Mouse (Mus musculus) erythroid progenitor cell, adult 5-6 weeks (primary cell): Measurements from ENCODE around the gene Fbxl8. TPM values are rescaled to one million over a fixed set of nuclear protein-coding genes. Genes with fewer than 3 reads are reported as not detected.

ENCODE experiments used
- ATAC-seq: replicated peaks from 2 replicates; pipeline ENCODE4 v1.8.0; 2016; ENCODE audit warnings: moderate number of reproducible peaks, mild to moderate bottlenecking, moderate TSS enrichment, inconsistent platforms; ENCODE audit not compliant: poor library complexity, low FRiP score, severe bottlenecking
- total RNA-seq, 2 experiments: library from RNA; stranded (forward) in 1 of 2; stranded (reverse) in 1 of 2; fragments of 150-400 nt in 1 of 2; fragments of 186-747, 209-891 nt in 1 of 2; gene quantifications; 2 replicates each; pipeline versions ENCODE4 v1.2.3 to v1.2.4; 2015 to 2017; ENCODE audit warnings: low replicate concordance in 2 of 2

The Fbxl8 gene
- total RNA-seq, 2 experiments from 2014 or later = 0.08 to 2.5 TPM

DNA sequence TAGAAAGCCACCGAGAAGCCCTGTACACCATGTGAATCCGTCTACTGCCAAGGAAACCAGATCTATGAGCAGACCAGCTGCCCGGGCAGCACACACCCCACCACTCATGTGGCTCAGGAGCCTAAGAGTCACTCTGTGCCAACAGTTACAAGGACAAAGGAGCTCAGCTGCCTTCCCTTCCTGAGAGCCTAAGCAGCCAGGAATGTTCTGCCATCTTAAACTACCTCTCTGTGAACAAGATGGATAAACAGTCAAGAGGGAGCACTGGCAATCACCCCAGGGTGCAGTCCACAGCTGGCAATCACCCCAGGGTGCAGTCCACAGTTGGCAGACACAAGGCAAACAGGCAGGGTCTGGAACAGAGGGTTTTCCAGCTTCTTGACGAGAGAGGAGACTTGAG is 53.5 kb downstream of the Fbxl8 start:
- ATAC-seq = no peak

DNA sequence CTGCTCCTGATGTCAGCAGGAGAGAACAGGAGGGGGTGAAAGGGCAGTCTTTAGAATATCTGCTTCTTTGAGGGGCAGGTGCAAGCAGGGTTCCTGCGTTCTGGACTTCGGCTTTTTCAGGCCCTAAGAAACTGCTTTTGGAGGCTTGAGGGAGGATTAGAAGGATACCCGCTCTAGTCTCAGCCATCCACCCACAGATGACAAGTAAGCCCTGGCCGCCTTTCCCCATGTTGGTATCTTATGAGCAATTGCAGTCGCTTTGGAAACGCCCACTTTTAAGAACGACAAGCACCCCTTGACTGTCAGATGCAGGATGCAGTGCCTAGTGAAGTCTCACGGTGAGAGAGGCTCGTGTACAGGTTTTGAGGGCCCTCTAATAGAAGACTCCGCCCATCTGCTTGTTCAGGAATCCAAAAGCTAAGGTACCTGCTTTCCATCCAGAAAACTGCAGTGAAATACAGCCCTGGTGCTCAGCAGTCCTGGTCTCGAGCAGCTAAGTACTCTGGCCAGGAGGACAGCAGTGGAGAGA is 54.3 kb downstream of the Fbxl8 start:
- ATAC-seq = no peak

Other genes with a start within 250 kb of the Fbxl8 start
- gene Ces3a, start 216.0 kb upstream of the Fbxl8 start, total RNA-seq (2015; ENCODE audit: low replicate concordance) = not detected in 2 replicates
- gene Ces3a, start 216.0 kb upstream of the Fbxl8 start, total RNA-seq (2017; ENCODE audit: low replicate concordance) = not detected in 2 replicates
- not detected in 2 replicates for gene Ces3b, start 180.9 kb upstream of the Fbxl8 start, total RNA-seq (2015; ENCODE audit: low replicate concordance)
- not detected in 2 replicates for gene Ces3b, start 180.9 kb upstream of the Fbxl8 start, total RNA-seq (2017; ENCODE audit: low replicate concordance)
- gene Ces4a, start 132.8 kb upstream of the Fbxl8 start, total RNA-seq (2015; ENCODE audit: low replicate concordance) = not detected in 2 replicates
- not detected in 2 replicates for gene Ces4a, start 132.8 kb upstream of the Fbxl8 start, total RNA-seq (2017; ENCODE audit: low replicate concordance)
- gene Cbfb, start 94.0 kb upstream of the Fbxl8 start, total RNA-seq (2015; ENCODE audit: low replicate concordance) = 25.9 and 34.4 TPM in 2 replicates
- 18.0 and 29.3 TPM in 2 replicates for gene Cbfb, start 94.0 kb upstream of the Fbxl8 start, total RNA-seq (2017; ENCODE audit: low replicate concordance)
- 19.8 and 24.3 TPM in 2 replicates for gene D230025D16Rik, start 39.5 kb upstream of the Fbxl8 start, total RNA-seq (2015; ENCODE audit: low replicate concordance)
- gene D230025D16Rik, start 39.5 kb upstream of the Fbxl8 start, total RNA-seq (2017; ENCODE audit: low replicate concordance) = 12.9 and 19.5 TPM in 2 replicates
- 1.7 and 2.9 TPM in 2 replicates for gene B3gnt9, start 9.5 kb upstream of the Fbxl8 start, total RNA-seq (2015; ENCODE audit: low replicate concordance)
- 0.77 TPM in 1 of 2 replicates, not detected in the other for gene B3gnt9, start 9.5 kb upstream of the Fbxl8 start, total RNA-seq (2017; ENCODE audit: low replicate concordance)
- 5.8 and 6.7 TPM in 2 replicates for gene Tradd, start within 50 bp of the Fbxl8 start, total RNA-seq (2015; ENCODE audit: low replicate concordance)
- 2.7 TPM in 1 of 2 replicates, not detected in the other for gene Tradd, start within 50 bp of the Fbxl8 start, total RNA-seq (2017; ENCODE audit: low replicate concordance)
- gene Hsf4, start 5.2 kb downstream of the Fbxl8 start, total RNA-seq (2015; ENCODE audit: low replicate concordance) = not detected in 2 replicates
- not detected in 2 replicates for gene Hsf4, start 5.2 kb downstream of the Fbxl8 start, total RNA-seq (2017; ENCODE audit: low replicate concordance)
- gene Nol3, start 11.5 kb downstream of the Fbxl8 start, total RNA-seq (2015; ENCODE audit: low replicate concordance) = not detected in 2 replicates
- gene Nol3, start 11.5 kb downstream of the Fbxl8 start, total RNA-seq (2017; ENCODE audit: low replicate concordance) = not detected in 2 replicates
- 1.7 TPM in 1 of 2 replicates, not detected in the other for gene 4931428F04Rik, start 25.2 kb downstream of the Fbxl8 start, total RNA-seq (2015; ENCODE audit: low replicate concordance)
- 1.7 TPM in 1 of 2 replicates, not detected in the other for gene 4931428F04Rik, start 25.2 kb downstream of the Fbxl8 start, total RNA-seq (2017; ENCODE audit: low replicate concordance)
- gene Exoc3l, start 31.5 kb downstream of the Fbxl8 start, total RNA-seq (2015; ENCODE audit: low replicate concordance) = 3.2 TPM in 1 of 2 replicates, not detected in the other
- 8.5 and 18.6 TPM in 2 replicates for gene Exoc3l, start 31.5 kb downstream of the Fbxl8 start, total RNA-seq (2017; ENCODE audit: low replicate concordance)
- 632 and 674 TPM in 2 replicates for gene E2f4, start 33.0 kb downstream of the Fbxl8 start, total RNA-seq (2015; ENCODE audit: low replicate concordance)
- gene E2f4, start 33.0 kb downstream of the Fbxl8 start, total RNA-seq (2017; ENCODE audit: low replicate concordance) = 268 and 326 TPM in 2 replicates
- gene Elmo3, start 41.0 kb downstream of the Fbxl8 start, total RNA-seq (2015; ENCODE audit: low replicate concordance) = 10.1 and 18.7 TPM in 2 replicates
- 14.0 and 21.9 TPM in 2 replicates for gene Elmo3, start 41.0 kb downstream of the Fbxl8 start, total RNA-seq (2017; ENCODE audit: low replicate concordance)
- gene Lrrc29, start 61.6 kb downstream of the Fbxl8 start, total RNA-seq (2015; ENCODE audit: low replicate concordance) = 23.4 and 26.8 TPM in 2 replicates
- gene Lrrc29, start 61.6 kb downstream of the Fbxl8 start, total RNA-seq (2017; ENCODE audit: low replicate concordance) = 24.8 and 31.7 TPM in 2 replicates
- gene Tmem208, start 61.7 kb downstream of the Fbxl8 start, total RNA-seq (2015; ENCODE audit: low replicate concordance) = 67.9 and 68.8 TPM in 2 replicates
- 18.1 and 30.2 TPM in 2 replicates for gene Tmem208, start 61.7 kb downstream of the Fbxl8 start, total RNA-seq (2017; ENCODE audit: low replicate concordance)
- 1.3 and 3.2 TPM in 2 replicates for gene Fhod1, start 83.3 kb downstream of the Fbxl8 start, total RNA-seq (2015; ENCODE audit: low replicate concordance)
- gene Fhod1, start 83.3 kb downstream of the Fbxl8 start, total RNA-seq (2017; ENCODE audit: low replicate concordance) = 0.08 and 0.90 TPM in 2 replicates
- 2.9 TPM in 1 of 2 replicates, not detected in the other for gene Slc9a5, start 84.2 kb downstream of the Fbxl8 start, total RNA-seq (2015; ENCODE audit: low replicate concordance)
- not detected in 2 replicates for gene Slc9a5, start 84.2 kb downstream of the Fbxl8 start, total RNA-seq (2017; ENCODE audit: low replicate concordance)
- gene Plekhg4, start 108.6 kb downstream of the Fbxl8 start, total RNA-seq (2015; ENCODE audit: low replicate concordance) = not detected in 2 replicates
- gene Plekhg4, start 108.6 kb downstream of the Fbxl8 start, total RNA-seq (2017; ENCODE audit: low replicate concordance) = not detected in 2 replicates
- not detected in 2 replicates for gene Kctd19, start 148.9 kb downstream of the Fbxl8 start, total RNA-seq (2015; ENCODE audit: low replicate concordance)
- gene Kctd19, start 148.9 kb downstream of the Fbxl8 start, total RNA-seq (2017; ENCODE audit: low replicate concordance) = not detected in 2 replicates
- 1.4 TPM in 1 of 2 replicates, not detected in the other for gene Lrrc36, start 148.9 kb downstream of the Fbxl8 start, total RNA-seq (2015; ENCODE audit: low replicate concordance)
- 1.2 TPM in 1 of 2 replicates, not detected in the other for gene Lrrc36, start 148.9 kb downstream of the Fbxl8 start, total RNA-seq (2017; ENCODE audit: low replicate concordance)
- 2.5 TPM in 1 of 2 replicates, not detected in the other for gene Tppp3, start 206.9 kb downstream of the Fbxl8 start, total RNA-seq (2015; ENCODE audit: low replicate concordance)
- gene Tppp3, start 206.9 kb downstream of the Fbxl8 start, total RNA-seq (2017; ENCODE audit: low replicate concordance) = 2.2 TPM in 1 of 2 replicates, not detected in the other
- gene Zdhhc1, start 232.3 kb downstream of the Fbxl8 start, total RNA-seq (2015; ENCODE audit: low replicate concordance) = 2.5 TPM in 1 of 2 replicates, not detected in the other
- gene Zdhhc1, start 232.3 kb downstream of the Fbxl8 start, total RNA-seq (2017; ENCODE audit: low replicate concordance) = 0.39 TPM in 1 of 2 replicates, not detected in the other